Mouse (Mus musculus) CD4-positive, CD25-positive, alpha-beta regulatory T cell, adult 2 months (primary cell): Measurements from ENCODE around the gene Slc24a4.

ENCODE experiments used
- DNase-seq: peaks from one replicate; pipeline ENCODE4 v3.0.0-alpha.2; 2012; ENCODE audit warnings: low read depth, low spot score

Gene Slc24a4

DNA sequence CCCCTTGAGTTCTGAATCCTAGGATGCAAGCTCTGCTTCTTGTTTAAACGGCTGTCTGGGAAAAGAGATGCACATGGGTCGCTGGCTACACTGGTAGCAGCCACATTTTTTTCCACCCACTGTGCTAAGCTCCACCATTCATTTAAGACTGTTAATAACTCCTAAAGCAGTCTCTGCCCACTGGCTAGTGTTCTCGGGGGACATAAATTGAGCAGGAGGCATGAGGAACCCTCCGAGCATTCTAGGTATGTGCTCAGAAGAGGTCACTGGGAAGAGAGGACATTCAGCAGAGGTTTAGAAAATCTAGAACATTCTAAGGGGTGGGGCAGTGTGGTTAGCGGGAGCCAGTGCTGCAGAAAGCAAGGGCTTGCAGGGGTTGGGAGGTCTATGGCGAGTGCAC lies 156.8 kb downstream of the Slc24a4 start:
- DNase-seq = no peak

GRCm38 (mm10) chr12:102285779-102286178 lies 157.2 kb downstream of the Slc24a4 start:
- no peak for DNase-seq

DNA sequence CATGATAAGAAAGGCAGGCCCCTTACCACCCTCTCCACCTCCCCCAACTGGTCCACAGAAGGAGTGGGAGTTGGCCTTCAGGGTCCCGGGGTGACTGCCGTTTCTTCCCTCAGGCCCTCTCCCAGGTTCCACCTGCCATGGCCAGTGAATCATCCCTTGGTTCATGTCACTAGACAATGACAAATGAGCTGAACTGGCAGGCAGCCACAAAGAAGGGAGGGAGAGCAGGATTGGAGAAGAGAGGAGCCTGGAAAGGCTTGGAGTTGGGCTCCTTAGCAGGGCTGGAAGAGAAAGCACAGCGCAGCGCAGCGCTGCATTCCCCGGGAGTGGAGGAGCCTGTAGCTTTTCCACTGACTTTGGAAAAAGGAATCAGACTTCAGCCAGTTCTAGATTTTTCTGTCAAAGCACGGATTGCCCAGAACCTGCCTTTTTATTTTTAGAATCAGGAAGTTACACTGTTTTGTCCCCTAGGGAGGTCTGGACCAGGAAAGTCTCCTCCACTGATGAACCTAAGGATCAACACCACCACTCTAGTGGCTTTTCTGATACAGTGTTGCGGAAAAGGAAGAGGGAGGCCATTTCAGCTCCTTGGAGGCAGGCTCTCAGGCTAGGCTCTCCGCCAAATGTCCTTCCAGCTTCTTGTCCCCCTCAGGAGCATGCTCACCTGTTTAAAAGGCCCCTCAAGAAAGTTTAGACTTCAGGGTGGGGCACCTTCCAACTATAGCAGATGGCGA lies 158.3 kb downstream of the Slc24a4 start:
- DNase-seq = no peak

GRCm38 (mm10) chr12:102287904-102288602 lies 159.5 kb downstream of the Slc24a4 start:
- DNase-seq = no peak

DNA sequence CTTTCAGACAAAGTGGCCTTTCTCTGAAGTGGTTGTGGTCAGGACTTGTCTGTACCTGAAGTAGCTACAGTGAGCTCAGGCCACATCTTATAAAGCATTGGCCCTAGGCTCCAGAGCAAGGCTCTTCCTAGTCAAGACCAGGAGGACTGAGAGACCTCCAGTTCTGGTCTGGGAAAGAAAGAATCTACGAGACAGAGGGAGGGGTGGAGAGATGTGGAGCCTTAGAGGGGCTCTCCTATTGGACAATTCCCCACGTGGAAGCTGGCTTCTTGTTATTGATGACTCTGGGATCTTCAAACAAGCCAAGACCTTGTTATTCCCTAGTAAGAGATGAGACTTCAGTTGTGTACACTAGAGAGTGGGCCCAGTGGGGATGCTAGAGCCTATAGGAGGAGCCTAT lies 160.3 kb downstream of the Slc24a4 start:
- no peak for DNase-seq

GRCm38 (mm10) chr12:102289568-102289967 lies 161.0 kb downstream of the Slc24a4 start:
- no peak for DNase-seq

DNA sequence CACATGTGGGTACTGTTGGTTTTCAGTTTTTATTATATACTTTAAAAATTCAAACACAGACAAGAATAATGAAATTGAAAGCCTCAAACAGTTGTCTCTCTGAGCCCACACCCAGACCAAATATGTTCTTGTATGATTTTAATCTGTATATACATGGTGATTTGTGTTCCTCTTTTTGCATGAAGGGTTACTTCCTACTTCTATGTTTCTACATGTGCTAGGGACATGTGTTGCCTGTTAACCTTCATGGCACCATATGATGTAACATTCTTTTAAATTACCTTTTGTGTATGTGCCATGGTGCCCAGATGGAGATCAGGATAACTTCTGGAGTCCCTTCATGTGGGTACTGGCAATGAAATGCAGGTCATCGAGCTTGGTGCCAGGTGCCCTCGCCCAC lies 162.1 kb downstream of the Slc24a4 start:
- no peak for DNase-seq

- no peak for DNase-seq
These were observed 163.2 kb downstream of the Slc24a4 start for GRCm38 (mm10) chr12:102291686-102292085.

DNA sequence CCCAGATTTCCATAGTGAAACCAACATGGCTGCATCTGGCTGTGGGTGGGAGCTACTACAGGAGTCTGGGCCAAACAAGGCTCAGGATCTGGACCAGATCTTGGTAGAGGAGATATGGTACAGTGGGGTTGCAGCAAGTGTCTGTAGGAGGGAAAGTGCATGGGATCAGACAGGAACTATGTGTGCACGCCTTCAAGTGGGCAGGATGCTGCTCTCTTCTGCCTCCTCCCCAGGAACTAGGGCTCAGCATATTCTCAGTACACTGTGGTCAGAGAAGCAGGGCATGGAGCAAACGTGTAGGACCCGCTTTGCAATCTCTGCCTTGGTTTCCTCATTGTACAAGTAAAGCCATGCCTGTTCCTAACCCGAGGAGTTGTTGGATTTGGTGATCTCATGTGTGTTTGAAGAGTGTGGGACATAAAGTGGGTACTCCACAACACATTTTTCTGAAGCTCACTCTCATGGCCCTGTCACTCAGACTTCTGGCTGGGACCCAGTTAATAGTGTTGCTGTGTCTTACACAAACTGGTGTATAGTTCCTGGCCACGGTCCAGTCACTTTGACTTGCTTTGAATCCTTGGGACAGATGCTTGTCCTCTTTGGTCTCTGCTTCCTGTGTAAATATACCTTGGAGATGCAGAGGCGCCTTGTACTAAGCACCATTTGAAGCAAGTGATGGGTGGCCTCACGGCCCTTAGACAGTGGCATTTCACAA lies 164.1 kb downstream of the Slc24a4 start:
- DNase-seq = no peak

- no peak for DNase-seq
These were observed 166.1 kb downstream of the Slc24a4 start for GRCm38 (mm10) chr12:102294634-102295033.

GRCm38 (mm10) chr12:102295230-102295629 lies 166.7 kb downstream of the Slc24a4 start:
- peak; percentile 59 for DNase-seq

- DNase-seq = no peak
These were observed 167.1 kb downstream of the Slc24a4 start for GRCm38 (mm10) chr12:102295662-102296061.

DNA sequence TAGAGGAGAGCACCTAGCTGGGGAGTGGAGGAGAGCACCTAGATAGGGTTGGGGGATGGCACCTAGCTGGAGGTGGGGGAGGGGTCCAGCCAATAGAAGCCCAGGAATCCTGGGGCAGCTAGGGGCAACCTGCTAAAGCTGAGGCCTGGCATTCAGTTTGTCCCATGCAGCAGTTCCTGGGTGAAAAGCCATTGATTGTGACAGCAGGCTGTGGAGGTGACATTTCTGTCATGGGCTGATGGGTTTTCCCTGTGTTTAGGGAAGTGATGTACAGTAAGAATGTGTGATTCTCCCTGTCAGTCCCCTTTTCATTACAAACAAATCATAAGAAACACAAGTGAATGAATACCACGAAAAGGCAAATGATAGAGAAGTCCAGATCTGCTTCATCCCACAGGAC lies 167.8 kb downstream of the Slc24a4 start:
- no peak for DNase-seq

DNA sequence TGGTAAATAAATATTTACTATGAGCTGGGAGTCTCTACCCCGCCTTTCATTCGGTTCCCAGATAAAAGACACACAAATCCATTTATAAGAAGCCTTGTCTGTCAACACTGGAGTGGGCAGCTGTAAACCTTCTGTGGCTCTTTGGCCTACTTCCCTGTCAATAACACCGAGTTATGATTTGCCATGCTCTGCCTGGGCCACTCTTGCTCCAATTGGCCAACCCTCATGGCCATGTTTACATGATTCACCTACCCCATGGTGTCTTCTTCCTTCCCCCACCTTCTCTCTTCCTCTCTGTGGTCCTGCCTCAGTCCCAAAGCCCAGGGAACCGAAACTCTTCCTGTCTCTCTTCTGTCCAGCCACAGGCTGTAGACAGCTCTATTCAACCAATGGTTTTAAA lies 168.4 kb downstream of the Slc24a4 start:
- DNase-seq = no peak

DNA sequence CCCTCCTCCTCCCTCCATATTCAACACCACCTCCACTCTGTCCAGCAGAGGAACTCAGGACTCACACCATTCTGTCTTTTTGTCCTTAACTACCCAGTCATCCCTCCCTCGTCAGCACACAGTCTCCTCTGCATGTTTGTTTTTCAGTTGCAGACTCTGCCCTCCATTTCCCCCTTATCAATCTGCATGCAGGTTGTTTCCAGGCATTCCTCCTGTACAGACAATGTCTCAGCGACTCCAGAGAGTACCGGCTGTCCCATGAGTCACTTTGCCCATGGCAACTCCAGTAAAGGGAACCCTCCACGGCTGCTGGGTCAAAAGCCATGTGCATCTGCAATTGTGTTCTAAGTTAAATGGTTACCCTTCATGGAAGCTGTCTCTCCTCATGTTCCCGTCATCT lies 170.7 kb downstream of the Slc24a4 start:
- DNase-seq = no peak

DNA sequence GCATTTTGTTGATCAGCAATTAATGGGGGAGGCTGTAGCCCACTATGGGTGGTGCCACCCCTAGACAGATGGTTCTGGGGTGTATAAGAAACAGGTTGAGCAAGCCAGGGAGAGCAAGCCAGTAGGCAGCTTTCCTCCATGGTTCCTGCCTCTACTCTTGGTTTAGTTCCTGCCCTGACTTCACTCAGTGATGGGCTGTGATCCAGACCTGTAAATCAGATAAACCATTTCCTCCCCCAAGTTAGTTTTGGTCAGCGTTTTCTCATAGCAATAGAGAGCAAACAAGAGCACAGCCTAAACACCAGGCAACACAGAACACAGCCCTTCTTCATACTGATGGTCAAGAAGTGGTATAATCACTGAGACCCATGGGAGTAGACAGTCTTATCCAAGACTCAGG lies 173.1 kb downstream of the Slc24a4 start:
- DNase-seq = no peak

DNA sequence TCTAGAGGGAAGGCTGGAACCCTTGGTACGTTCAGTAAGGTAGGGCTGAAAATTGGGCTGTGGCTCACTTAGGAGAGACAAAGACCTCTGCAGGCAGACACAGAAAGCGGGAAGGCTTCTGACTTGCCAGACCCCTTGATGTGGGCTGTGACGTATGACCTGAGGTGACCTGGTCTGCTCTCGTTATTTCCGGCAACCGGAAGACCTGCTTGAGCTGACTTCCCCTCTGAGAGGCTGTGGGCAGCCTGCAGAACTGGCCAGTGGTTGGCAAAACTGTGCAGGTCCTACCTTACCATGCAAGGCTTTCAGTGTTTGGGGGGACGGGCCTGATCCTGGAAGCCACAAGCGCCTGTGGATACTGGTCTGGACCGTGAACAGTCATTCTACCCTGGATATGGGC lies 173.8 kb downstream of the Slc24a4 start:
- DNase-seq = no peak

DNA sequence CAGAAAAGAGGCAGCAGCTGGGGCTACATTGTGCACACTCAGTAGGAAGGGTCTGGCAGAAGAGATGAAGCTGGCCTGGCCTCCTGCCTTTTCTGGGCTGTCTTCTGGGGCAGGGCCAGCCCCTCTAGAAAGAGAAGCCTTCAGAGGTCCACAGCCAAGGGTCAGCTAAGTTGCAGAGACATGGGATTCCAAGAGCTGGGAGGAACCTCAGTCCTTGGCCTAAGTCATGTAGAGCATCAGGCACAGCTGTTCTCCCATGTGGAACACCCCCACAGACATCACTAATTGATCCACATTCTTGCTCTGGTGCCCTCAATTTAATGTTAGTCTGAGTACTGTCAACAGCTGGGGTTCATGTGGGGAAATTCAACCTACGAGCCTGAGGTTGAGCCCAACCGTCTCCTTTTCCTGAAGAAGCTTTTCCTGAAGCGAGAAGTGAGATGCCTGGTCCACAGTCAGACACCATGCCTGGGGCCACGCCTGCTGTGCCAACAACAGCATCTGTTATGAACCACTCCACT lies 174.4 kb downstream of the Slc24a4 start:
- DNase-seq = no peak

DNA sequence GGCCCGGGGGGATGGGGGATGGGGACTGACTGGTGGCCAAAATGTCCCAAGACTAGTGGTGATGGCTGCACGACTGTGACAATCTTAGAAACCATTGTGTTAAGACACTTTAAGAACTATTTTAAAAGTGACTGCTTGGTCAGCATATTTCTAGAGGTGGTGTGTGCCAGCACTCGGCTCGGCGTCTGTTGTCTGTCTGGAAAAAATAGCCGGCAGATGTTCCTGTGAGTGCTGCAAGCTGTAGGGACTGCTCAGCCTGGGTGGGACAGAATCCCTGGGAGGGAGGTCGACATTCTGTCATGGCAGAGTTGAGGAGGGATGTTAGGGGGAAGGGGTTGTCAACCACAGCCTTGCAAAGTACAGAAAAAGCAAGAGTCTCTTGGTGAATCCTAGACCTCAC lies 175.3 kb downstream of the Slc24a4 start:
- no peak for DNase-seq

DNA sequence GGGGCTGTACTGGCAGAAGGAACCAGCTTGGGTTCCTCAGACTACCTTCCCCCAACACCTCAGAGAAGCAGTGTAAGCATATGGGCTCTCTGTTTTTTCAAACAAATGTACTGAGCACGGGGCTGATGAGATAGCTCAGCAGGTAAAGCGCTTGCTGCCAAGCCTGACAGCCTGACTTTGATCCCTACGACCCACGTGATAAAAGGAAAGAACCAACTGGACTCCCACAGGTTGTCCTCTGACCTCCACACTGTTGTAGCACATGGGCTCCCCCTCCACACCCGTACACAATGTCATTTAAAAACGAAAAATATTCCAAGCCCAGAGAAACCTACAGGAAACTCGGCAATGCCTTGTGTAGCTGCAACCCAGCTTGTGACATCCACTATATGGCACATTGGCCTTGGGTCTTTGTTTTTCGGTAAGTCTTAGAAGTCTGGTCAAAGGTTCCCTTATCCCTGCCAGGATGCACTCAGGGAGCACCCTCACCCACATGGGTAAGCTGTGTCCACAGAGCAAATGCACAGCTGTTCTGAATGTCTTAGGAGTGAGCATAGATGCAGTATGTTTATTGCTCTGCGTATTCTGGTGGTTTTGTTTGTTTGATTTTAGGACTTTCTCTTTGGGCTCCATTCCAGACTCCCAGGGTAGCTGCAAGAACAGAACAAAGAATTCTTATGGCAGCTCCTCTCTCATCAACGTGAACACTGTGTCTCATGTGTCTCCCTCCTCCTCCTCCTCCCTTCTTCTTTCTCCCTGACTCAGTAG lies 176.7 kb downstream of the Slc24a4 start:
- no peak for DNase-seq

- DNase-seq = peak; percentile 42
These were observed 179.5 kb downstream of the Slc24a4 start for GRCm38 (mm10) chr12:102308001-102308456.
